Mouse (Mus musculus): ENCODE data around the gene Tinagl1. TPM values are rescaled to one million over a fixed set of nuclear protein-coding genes. Genes with fewer than 3 reads are reported as not detected.

Gene Tinagl1
- polyA plus RNA-seq, 1 experiment: 2.9 TPM

DNA sequence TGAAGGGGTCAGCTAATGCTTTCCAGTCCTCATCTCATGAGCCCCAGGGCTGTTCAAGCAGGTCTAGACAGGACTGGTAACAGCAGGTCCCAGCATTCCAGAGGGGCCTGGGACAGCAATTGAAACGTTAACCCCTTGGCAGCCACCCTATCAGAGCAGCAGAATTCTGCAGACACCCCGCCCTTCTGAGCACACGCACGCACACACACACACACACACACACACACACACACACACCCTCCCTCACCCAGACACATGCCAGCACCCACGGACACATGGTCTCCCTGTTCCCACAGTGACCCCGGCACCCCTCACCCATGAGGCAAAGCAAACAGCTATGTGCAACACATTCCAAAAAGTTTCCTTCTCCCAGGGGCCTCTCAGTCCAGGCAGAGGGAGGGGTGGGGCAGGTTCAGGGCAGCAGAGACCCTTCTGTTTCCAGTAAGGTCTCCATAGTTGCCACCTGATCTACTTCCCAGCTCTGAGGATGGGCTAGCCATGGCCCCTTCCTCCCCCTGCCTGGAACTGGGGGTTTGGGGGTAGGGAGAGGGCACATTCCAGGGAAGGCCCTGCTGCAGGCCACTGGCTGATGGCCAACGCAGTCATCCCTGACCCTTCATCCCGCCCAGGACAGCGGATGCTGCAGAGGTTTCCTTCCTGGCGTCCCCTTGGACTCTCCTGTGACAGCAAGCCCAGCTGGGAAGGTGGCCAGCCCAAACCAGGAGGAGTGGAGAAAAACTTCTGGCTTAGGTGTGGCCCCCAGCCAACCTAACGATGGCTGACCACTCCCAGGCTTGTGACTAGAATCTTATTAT lies 2.8 kb downstream of the Tinagl1 start:
- H3K27me3 ChIP-seq (ENCODE audit: control insufficient read depth, insufficient read depth, low read length): no peaks in the 10 kb centered on the region
- H3K27ac ChIP-seq (ENCODE audit: control insufficient read depth, insufficient read depth, low read depth, low read length): no peak overlapping the region
- no peak for TF ChIP-seq POLR2A (IDR thresholded peaks at IDR 0.05; ENCODE audit: control insufficient read depth, low read depth, low read length)
- peaks cover 26% of the 10 kb centered on the region for H3K4me1 ChIP-seq (ENCODE audit: control insufficient read depth, insufficient read depth, low read length)
- no peak overlapping the region for H3K4me3 ChIP-seq (ENCODE audit: control insufficient read depth, low read depth, low read length)
- H3K36me3 ChIP-seq (ENCODE audit: control insufficient read depth, insufficient read depth, low read length): no peaks in the 10 kb centered on the region

DNA sequence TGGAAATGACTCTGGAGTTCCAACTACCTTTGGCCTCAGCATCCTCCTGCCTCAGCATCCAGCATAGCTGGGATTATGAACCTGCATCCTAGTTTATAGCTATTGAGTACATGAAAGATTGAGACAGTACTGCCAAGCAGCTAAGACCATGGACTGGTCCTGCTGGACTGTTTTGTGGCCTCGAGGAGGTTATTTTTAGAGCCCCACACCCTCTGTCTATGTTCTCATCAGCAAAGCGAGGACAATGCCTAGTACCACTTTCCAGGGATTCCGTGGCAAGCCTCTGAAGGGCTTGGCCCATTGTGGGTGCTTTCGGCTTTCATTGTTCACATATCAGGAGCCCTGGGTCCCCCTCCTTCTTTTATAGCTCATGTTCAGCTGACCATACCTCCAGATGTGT lies 4.6 kb downstream of the Tinagl1 start:
- H3K27ac ChIP-seq (ENCODE audit: control insufficient read depth, insufficient read depth, low read depth, low read length): no peak overlapping the region
- H3K4me3 ChIP-seq (ENCODE audit: control insufficient read depth, low read depth, low read length): no peak overlapping the region
- H3K27me3 ChIP-seq (ENCODE audit: control insufficient read depth, insufficient read depth, low read length): no peaks in the 10 kb centered on the region
- no peak for TF ChIP-seq POLR2A (IDR thresholded peaks at IDR 0.05; ENCODE audit: control insufficient read depth, low read depth, low read length)
- no peak for TF ChIP-seq CTCF (IDR thresholded peaks at IDR 0.05; ENCODE audit: control insufficient read depth, insufficient read depth, insufficient replicate concordance, low read depth, low read length)
- no peaks in the 10 kb centered on the region for H3K36me3 ChIP-seq (ENCODE audit: control insufficient read depth, insufficient read depth, low read length)
- peaks cover 32% of the 10 kb centered on the region for H3K4me1 ChIP-seq (ENCODE audit: control insufficient read depth, insufficient read depth, low read length)

DNA sequence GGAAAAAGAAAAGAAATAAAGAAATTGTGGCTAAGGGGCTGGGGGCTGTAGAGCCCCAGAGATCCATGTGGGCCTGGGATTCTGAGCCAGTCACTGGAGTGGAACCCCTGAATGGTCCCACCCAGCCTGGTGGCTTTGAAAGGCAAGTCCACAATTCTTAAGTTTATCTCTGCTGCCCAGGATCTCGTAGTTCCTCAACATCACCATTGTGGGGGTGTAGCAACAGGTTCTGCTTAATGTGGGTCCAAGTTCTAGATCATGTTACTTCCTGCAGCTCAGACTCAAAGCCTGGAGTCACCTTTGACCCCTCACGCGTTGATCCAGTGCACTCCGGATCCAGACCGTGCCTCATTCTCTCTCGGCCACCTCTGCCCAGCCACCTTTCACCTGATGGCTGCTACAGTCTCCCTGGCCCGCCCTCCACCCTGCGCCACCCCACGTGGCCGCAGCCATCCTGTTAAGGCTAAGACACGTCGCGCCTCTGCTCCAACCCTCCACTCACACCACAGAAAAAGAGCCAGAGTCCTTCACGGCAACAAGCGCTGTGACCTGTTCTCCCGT lies 5.4 kb downstream of the Tinagl1 start:
- no peak overlapping the region for H3K27ac ChIP-seq (ENCODE audit: control insufficient read depth, insufficient read depth, low read depth, low read length)
- no peaks in the 10 kb centered on the region for H3K36me3 ChIP-seq (ENCODE audit: control insufficient read depth, insufficient read depth, low read length)
- no peak for TF ChIP-seq CTCF (IDR thresholded peaks at IDR 0.05; ENCODE audit: control insufficient read depth, insufficient read depth, insufficient replicate concordance, low read depth, low read length)
- no peak for TF ChIP-seq POLR2A (IDR thresholded peaks at IDR 0.05; ENCODE audit: control insufficient read depth, low read depth, low read length)
- no peaks in the 10 kb centered on the region for H3K27me3 ChIP-seq (ENCODE audit: control insufficient read depth, insufficient read depth, low read length)
- peaks cover 23% of the 10 kb centered on the region for H3K4me1 ChIP-seq (ENCODE audit: control insufficient read depth, insufficient read depth, low read length)
- no peak overlapping the region for H3K4me3 ChIP-seq (ENCODE audit: control insufficient read depth, low read depth, low read length)

DNA sequence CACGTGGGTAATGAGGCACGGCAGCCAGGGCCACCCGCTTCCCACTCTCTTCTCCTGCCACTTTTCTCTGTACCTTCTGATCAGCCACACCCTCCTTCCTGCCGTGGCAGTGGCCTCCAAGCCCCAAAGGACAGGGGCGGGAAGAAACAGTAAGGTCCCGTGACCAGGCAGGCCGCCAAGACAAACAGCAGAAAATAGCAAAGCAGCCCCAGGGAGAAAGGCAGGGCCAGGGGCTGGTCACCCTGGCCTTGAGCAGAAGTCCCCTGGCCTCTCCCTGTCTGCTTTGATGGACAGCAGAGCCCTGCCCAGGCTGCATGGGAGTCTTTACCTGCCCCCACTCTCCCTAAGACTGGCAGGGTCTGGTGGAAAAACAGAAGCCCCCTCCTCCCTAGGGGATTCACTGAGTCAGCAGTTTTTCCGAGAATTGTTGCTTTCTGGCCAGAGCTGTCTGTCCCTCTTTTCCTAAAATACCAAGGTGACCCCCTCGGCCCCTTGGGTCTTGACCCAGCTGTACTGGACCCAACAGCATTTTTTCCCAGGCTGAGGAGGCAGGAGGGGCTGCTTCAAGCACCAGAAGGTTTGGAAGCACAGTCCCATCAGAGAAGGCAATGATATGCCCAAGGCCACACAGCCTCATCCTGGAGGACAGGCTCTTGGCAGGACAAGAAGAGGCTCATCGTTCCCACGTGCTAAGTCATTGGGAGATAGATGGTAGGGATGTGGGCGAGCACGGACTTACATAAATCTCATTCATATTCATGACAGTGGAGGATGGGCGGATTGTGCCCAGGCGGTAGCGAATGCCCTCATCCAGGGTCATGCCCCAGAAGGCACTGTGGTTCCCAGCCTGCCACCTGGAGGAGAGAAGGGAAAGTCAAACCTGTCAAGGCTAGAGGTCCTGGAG lies 6.4 kb downstream of the Tinagl1 start:
- Histone ChIP-seq H3K27ac (ENCODE audit: control insufficient read depth, insufficient read depth, low read depth, low read length) (peak overlapping the region; percentile 2; the same call in 1 of the 2 replicates), H3K4me1 (ENCODE audit: control insufficient read depth, insufficient read depth, low read length) (peaks cover 26% of the 10 kb centered on the region), H3K27me3 (ENCODE audit: control insufficient read depth, insufficient read depth, low read length) (no peaks in the 10 kb centered on the region), H3K36me3 (ENCODE audit: control insufficient read depth, insufficient read depth, low read length) (no peaks in the 10 kb centered on the region), H3K4me3 (ENCODE audit: control insufficient read depth, low read depth, low read length) (no peak overlapping the region)
- TF ChIP-seq POLR2A (IDR thresholded peaks at IDR 0.05; ENCODE audit: control insufficient read depth, low read depth, low read length): no peak
- TF ChIP-seq CTCF (IDR thresholded peaks at IDR 0.05; ENCODE audit: control insufficient read depth, insufficient read depth, insufficient replicate concordance, low read depth, low read length): peak; percentile 3; the same call in 1 of the 2 replicates

DNA sequence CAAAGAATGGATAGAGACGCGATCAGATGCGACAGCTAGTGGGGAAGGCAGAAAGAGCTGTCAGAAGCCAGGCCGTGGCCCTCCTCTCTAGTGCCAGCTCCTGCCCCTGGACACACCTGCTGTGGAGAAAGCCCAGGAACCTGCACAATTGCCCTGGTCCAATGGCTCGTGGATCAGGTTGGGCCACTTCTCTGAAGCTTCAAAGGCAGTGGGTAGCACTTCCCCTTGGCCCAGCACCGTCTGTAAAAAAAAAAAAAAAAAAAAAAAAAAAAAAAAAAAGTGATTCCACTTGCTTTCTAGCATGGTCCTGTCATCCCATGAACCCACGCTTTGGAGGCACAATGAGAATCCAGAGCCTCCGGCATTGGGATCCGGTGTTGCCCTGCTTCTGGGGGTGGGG lies 7.1 kb downstream of the Tinagl1 start:
- Histone ChIP-seq H3K27ac (ENCODE audit: control insufficient read depth, insufficient read depth, low read depth, low read length) (no peak overlapping the region), H3K27me3 (ENCODE audit: control insufficient read depth, insufficient read depth, low read length) (no peaks in the 10 kb centered on the region)

DNA sequence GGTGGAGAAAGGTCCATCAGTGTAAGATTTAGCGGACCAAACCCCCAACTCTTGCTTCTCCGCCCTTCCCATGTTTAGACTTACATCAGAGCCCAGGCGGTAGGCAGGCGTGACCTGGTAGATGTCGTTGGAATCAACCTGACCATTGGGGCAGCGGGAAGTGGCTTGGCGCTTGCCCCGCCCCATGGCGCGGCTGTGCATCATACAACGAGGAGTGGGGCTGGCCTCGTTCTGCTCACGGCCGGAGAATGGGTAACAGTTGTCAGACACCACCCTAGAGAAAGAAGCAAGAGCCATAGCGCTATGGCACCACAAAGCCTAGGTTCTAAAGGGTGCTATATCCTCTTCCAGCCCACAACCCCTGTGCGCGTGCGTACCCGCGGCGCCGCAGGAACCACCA lies 7.6 kb downstream of the Tinagl1 start:
- H3K27me3 ChIP-seq (ENCODE audit: control insufficient read depth, insufficient read depth, low read length): no peaks in the 10 kb centered on the region
- H3K4me3 ChIP-seq (ENCODE audit: control insufficient read depth, low read depth, low read length): no peak overlapping the region; the same call in 1 of the 2 replicates
- no peak overlapping the region for H3K27ac ChIP-seq (ENCODE audit: control insufficient read depth, insufficient read depth, low read depth, low read length)
- H3K4me1 ChIP-seq (ENCODE audit: control insufficient read depth, insufficient read depth, low read length): peaks cover 32% of the 10 kb centered on the region
- no peak for TF ChIP-seq POLR2A (IDR thresholded peaks at IDR 0.05; ENCODE audit: control insufficient read depth, low read depth, low read length)
- no peak for TF ChIP-seq CTCF (IDR thresholded peaks at IDR 0.05; ENCODE audit: control insufficient read depth, insufficient read depth, insufficient replicate concordance, low read depth, low read length)
- no peaks in the 10 kb centered on the region for H3K36me3 ChIP-seq (ENCODE audit: control insufficient read depth, insufficient read depth, low read length)

More for the DNA sequence above, 7.1 kb downstream of the Tinagl1 start:
- no peak for TF ChIP-seq CTCF (IDR thresholded peaks at IDR 0.05; ENCODE audit: control insufficient read depth, insufficient read depth, insufficient replicate concordance, low read depth, low read length)
- TF ChIP-seq POLR2A (IDR thresholded peaks at IDR 0.05; ENCODE audit: control insufficient read depth, low read depth, low read length): no peak
- H3K36me3 ChIP-seq (ENCODE audit: control insufficient read depth, insufficient read depth, low read length): no peaks in the 10 kb centered on the region
- H3K4me3 ChIP-seq (ENCODE audit: control insufficient read depth, low read depth, low read length): no peak overlapping the region; the same call in 1 of the 2 replicates
- H3K4me1 ChIP-seq (ENCODE audit: control insufficient read depth, insufficient read depth, low read length): peaks cover 32% of the 10 kb centered on the region

DNA sequence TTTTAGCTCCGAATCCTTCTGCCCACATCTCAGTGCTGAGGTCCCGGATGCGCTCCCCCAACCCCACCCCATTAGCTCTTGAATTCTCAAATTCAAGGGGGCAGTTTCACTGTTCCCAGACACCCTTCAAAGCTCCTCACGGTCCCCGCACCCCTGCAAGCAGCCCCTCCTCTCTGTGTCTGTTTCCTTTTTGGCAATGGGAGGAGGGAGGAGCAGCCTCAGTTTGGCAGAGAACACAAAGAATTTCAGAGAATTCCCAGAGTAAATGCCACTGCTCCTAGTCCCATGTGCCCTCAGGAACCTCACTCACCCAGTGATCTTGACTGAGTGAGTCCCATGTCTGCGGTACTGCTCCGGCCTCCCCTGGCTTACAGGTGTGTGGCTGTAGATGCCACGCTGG lies 8.3 kb downstream of the Tinagl1 start:
- no peak overlapping the region for H3K27ac ChIP-seq (ENCODE audit: control insufficient read depth, insufficient read depth, low read depth, low read length)
- no peak overlapping the region for H3K4me3 ChIP-seq (ENCODE audit: control insufficient read depth, low read depth, low read length)
- H3K27me3 ChIP-seq (ENCODE audit: control insufficient read depth, insufficient read depth, low read length): no peaks in the 10 kb centered on the region
- peaks cover 32% of the 10 kb centered on the region for H3K4me1 ChIP-seq (ENCODE audit: control insufficient read depth, insufficient read depth, low read length)
- no peaks in the 10 kb centered on the region for H3K36me3 ChIP-seq (ENCODE audit: control insufficient read depth, insufficient read depth, low read length)
- TF ChIP-seq POLR2A (IDR thresholded peaks at IDR 0.05; ENCODE audit: control insufficient read depth, low read depth, low read length): no peak
